Mouse (Mus musculus): ENCODE results near the gene Clec4a2. TPM values are rescaled to one million over a fixed set of nuclear protein-coding genes. Genes with fewer than 3 reads are reported as not detected.
"Not testable (repeated sequence)": the region's sequence is repeated elsewhere in the genome, so short reads cannot be mapped to it uniquely, and the experiment has no call there.

Clec4a2 gene
- total RNA-seq (2017): 5.6 to 19.5 TPM (median 16.4 TPM) in 3 replicates

DNA sequence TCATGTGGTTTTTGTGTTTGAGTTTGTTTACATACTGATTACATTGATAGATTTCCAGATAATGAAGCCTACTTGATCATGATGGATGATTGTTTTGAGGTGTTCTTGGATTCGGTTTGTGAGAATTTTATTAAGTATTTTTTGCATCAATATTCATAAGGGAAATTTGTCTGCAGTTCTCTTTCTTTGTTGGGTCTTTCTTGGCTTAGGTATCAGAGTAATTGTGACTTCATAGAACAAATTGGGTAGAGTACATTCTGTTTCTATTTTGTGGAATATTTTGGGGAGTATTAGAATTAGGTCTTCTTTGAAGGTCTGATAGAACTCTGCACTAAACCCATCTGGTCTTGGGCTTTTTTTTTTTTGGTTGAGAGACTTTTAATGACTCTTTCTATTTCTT lies at the start of gene Clec4a2:
Clec4a2 (plus strand) TSS at position 301 of the 400 bp plus-strand sequence.
- ATAC-seq (replicated peaks; ENCODE audit: insufficient number of reproducible peaks, low FRiP score, low TSS enrichment, poor library complexity, severe bottlenecking): not testable (repeated sequence)

DNA sequence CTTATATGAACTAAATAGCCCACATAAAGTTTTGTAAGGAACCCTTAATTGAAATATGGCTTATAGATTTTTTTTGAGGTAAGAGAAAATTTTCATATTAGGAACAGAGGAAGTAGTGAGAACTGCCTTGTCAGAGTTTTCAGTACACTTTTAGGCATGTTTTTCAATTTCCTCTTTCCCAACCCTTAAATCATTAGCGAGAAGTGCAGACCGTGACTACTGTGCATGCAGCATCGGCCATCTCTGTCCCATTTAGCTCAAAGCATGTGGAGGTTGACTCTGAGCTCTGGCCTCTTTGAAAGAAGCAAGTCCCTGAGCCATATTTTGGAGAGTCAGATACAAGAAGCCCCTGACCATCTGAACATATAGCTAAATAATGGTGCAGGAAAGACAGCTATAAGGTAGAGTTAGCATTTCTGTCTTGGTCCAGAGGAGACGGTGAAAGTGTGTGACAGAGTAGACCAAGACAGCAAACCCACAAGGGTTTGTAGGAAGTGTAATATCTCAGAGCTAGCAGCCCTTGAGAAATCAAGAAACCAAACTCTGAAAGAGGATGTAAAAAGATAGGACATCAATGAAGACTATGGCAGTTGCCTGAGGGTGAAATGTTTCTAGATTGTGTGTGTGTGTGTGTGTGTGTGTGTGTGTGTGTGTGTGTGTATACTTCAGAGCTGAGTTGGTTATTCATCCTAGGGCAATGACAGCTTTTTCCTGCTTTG lies 10.9 kb upstream of the Clec4a2 start:
- ATAC-seq (replicated peaks; ENCODE audit: insufficient number of reproducible peaks, low FRiP score, low TSS enrichment, poor library complexity, severe bottlenecking): peak; percentile 76

DNA sequence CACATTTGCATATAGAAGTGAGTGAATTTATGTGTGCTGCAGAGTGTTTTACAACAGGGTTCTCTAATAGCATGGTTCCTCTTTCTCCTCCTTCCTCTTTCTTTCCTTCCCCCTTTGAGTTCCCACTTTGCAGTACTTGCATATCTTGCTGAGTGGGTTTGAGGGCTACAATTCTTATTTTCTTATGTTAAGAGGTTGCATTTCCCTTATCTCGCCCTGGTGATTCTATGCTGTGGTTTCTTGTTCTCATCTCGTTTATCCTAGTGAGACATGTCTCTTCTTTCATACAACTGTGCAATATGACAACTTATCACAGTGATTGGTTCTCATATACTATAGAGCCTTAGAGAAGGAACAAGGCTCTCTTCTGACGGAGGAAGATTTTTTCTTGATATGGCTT lies 17.0 kb downstream of the Clec4a2 start:
- ATAC-seq (replicated peaks; ENCODE audit: insufficient number of reproducible peaks, low FRiP score, low TSS enrichment, poor library complexity, severe bottlenecking): peak; percentile 88

DNA sequence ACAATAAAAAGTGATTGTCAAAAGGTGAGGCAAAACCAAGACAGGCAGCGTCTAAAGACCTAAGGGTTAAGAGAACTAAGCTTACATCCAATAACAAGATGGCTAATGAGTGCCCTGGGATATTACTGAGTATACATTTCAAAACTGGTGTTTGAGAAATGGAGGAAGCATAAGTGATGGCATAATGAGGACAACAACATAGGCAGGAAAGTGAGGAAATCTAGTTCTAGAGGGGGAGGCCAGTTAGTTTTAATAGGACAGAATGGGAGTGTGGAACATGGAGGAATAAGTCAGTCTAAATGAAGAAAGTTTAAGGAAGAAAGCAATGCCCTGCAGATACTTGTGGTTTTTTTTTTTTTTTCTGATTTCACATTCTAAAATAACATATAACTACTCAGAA lies 20.9 kb downstream of the Clec4a2 start:
- no peak for ATAC-seq (replicated peaks; ENCODE audit: insufficient number of reproducible peaks, low FRiP score, low TSS enrichment, poor library complexity, severe bottlenecking)

DNA sequence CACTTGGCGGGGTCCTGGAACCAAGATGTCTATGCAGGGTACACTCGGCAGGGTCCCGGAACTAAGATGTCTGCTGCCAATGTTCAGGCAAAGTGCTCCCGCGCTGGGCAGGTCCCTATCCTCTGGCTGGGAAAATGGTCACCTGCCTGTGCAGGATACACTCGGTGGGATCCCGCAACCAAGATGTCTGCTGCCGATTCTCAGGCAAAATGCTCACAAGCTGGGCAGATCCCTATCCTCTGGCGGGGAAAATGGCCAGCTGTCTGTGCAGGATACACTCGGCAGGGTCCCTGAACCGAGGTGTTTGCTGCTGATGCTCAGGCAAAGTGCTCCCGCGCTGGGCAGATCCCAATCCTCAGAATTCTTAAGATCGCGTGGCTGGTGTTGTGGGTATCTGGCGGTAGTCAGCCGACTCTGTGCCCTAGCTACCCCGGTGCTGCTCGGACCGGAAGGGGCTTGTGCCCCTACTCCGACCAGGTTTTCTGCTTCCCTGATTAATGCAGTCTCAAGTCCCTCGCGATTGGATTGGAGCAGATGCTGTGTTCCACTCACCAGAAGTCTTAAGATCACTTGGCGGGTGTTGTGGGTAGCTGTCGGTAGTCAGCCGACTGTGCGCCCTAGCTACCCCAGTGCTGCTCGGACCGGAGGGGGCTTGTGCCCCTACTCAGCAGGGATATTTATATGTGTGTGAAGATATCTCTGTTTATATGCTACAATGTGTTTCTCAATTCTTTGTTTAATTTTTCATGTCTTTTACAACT lies 31.7 kb downstream of the Clec4a2 start:
- ATAC-seq (replicated peaks; ENCODE audit: insufficient number of reproducible peaks, low FRiP score, low TSS enrichment, poor library complexity, severe bottlenecking): not testable (repeated sequence)

DNA sequence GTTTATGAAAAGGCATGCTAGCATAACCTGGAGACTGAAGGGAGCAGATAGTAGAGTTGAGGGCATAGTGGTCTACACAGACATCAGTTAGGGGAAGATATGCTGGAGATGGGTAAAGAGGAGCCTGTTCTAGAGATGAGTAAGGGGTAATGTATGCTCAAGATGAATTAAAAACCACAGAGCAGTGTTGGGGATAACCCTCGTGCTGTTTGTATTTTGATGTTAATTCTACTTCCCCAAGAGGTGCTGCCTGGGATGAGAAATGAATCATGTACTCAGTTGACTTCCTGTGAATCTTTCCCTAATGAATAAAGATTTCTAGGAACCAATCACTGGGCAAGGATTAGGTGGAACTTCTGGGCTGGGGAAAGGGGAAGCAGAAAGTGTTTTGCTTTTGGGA lies 63.9 kb downstream of the Clec4a2 start:
- ATAC-seq (replicated peaks; ENCODE audit: insufficient number of reproducible peaks, low FRiP score, low TSS enrichment, poor library complexity, severe bottlenecking): no peak

DNA sequence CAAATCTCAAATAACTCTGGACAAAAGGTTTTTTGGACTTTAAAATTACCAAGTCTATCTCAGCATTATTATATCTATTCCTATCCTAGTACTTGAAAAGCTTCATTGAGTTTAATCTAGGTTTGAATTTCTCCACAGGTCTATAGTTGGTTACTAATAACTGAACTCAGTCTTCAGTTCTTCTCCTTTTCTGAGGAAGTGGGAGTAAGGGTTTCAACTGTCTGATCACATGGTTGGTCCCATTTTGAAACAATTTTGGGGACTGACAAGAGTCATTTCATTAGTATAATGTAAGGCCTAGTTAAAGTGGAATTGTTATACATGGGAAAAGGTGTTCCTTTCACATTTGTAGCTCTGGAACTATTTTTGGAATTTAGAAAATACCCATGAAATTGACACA lies 64.8 kb downstream of the Clec4a2 start:
- 0 out of 2 replicates have a peak, but pooled peaks have one; percentile 53 for ATAC-seq (replicated peaks; ENCODE audit: insufficient number of reproducible peaks, low FRiP score, low TSS enrichment, poor library complexity, severe bottlenecking)

DNA sequence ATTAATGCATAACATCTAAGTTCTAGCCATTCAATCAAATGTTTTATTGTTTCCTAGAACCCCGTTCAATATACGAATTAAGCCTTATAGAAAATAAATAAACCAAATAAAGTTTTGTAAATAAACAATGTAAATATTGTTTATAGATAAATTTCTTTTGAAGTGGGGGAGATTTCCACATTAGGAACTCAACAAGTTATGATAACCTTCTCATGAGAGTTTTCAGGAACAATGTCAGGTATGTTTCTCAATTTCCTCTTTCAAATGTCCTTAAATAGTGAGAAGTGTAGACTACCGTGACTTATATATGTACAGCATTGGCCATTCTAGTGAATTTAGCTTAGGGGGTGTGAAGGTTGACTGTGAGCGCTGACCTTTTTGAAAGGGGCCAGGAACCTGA lies 66.4 kb downstream of the Clec4a2 start, which contains the start of gene Clec4b2:
Clec4b2 (plus strand) TSS at position 301 of the 400 bp plus-strand sequence.
- no peak for ATAC-seq (replicated peaks; ENCODE audit: insufficient number of reproducible peaks, low FRiP score, low TSS enrichment, poor library complexity, severe bottlenecking)

DNA sequence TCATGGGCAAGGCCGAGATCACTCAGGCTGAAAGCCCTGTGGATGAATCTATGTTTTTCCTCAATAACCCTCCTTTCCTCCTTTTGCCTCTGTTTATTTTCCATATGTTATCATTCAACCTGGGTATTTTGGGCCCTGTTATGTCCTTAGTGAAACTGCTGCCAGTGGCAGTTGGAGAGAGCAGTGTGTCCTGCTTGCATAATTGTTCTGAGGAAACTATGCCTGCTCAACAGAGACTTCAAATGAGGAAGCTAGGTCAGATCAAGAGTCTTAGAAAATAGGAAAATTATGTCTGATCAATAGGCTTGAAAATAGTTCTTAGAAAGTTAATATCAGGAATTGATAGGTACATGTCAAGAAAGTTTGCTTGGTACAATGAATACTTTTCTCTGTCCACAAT lies 69.3 kb downstream of the Clec4a2 start:
- no peak for ATAC-seq (replicated peaks; ENCODE audit: insufficient number of reproducible peaks, low FRiP score, low TSS enrichment, poor library complexity, severe bottlenecking)

DNA sequence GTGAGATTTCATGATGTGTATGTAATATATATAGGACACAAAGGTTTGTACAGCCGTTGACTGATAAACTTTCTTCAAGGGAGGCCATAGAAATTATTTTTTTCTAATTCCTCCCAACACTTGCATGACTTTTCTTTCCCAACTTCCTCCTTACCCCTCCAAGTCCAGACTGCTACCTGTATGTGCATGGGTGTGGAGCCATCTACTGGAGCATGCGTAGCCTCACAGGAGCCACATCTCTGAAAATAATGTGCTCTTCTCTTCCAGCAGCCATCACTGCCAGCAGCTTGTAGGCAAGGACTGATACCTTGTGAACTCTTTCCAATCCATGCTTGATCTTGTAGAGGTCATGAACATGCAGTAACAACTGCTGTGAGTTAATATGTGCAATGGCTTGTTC lies 78.6 kb downstream of the Clec4a2 start:
- peak; percentile 61 for ATAC-seq (replicated peaks; ENCODE audit: insufficient number of reproducible peaks, low FRiP score, low TSS enrichment, poor library complexity, severe bottlenecking)

Other genes starting within 250 kb of the Clec4a2 start
- gene Necap1, start 232.0 kb upstream of the Clec4a2 start, total RNA-seq (2017): 52.8 to 81.1 TPM (median 65.0 TPM) in 3 replicates
- 202 to 205 TPM (median 202 TPM) in 3 replicates for gene Clec4a1, start 184.6 kb upstream of the Clec4a2 start, total RNA-seq (2017)
- gene Clec4a3, start 153.9 kb upstream of the Clec4a2 start, total RNA-seq (2017): 388 to 868 TPM (median 791 TPM) in 3 replicates
- gene Clec4a4, start 116.1 kb upstream of the Clec4a2 start, total RNA-seq (2017): 7.0 to 13.7 TPM (median 11.1 TPM) in 3 replicates
- gene Clec4b1, start 56.5 kb upstream of the Clec4a2 start, total RNA-seq (2017): 9.1 to 25.6 TPM (median 14.4 TPM) in 3 replicates
- gene Clec4b2, start 66.5 kb downstream of the Clec4a2 start, total RNA-seq (2017): not detected in 3 replicates
- 8.1 to 22.2 TPM (median 17.4 TPM) in 3 replicates for gene Clec4n, start 123.4 kb downstream of the Clec4a2 start, total RNA-seq (2017)
- gene Clec4d, start 155.7 kb downstream of the Clec4a2 start, total RNA-seq (2017): 8.2 to 19.0 TPM (median 15.1 TPM) in 3 replicates
- gene Clec4e, start 183.4 kb downstream of the Clec4a2 start, total RNA-seq (2017): 87.3 to 131 TPM (median 125 TPM) in 3 replicates
- not detected in 3 replicates for gene Vmn2r19, start 201.9 kb downstream of the Clec4a2 start, total RNA-seq (2017)

Measured in monocyte, adult 5-6 weeks (primary cell).